Mouse (Mus musculus) heart, adult 2 months (tissue): ENCODE measurements at regions not wholly inside any gene's neighbourhood (a gene's known extent, or its start where the extent isn't known, plus 50 kb on each side); places are given as distances from the start of the nearest gene placed in this dataset.

Source experiments
- DNase-seq, 2 experiments: peaks; one replicate each; pipeline ENCODE4 v3.0.0; 2021
- H3K27ac ChIP-seq: fragments of 200-600 bp; 2 replicates; pipeline ENCODE4 v1.8.1; 2022
- H3K27me3 ChIP-seq: fragments of 200-500 bp; 2 replicates; pipeline ENCODE4 v1.6.1; 2012; ENCODE audit warnings: mild to moderate bottlenecking, low read length, inconsistent platforms, mixed read lengths; ENCODE audit not compliant: control insufficient read depth, insufficient read depth
- H3K36me3 ChIP-seq: fragments of 200-500 bp; 2 replicates; pipeline ENCODE4 v1.6.1; 2012; ENCODE audit warnings: low read length, inconsistent platforms; ENCODE audit not compliant: control insufficient read depth, insufficient read depth
- H3K4me1 ChIP-seq: fragments of 200-500 bp; 2 replicates; pipeline ENCODE4 v1.6.1; 2011; ENCODE audit warnings: low read length; ENCODE audit not compliant: control insufficient read depth, insufficient read depth
- H3K4me3 ChIP-seq: fragments of 200-600 bp; 2 replicates; pipeline ENCODE4 v1.8.1; 2022
- H3K79me2 ChIP-seq: fragments of 200-500 bp; replicated peaks from 2 replicates; pipeline ENCODE4 v1.6.1; 2012; ENCODE audit warnings: mild to moderate bottlenecking, inconsistent platforms, low read length, moderate library complexity, mixed read lengths; ENCODE audit not compliant: control insufficient read depth, insufficient read depth
- H3K9ac ChIP-seq: fragments of 200-500 bp; 2 replicates; pipeline ENCODE4 v1.6.1; 2012; ENCODE audit warnings: low read depth, mild to moderate bottlenecking, control low read depth, inconsistent platforms, low read length, mixed read lengths
- CTCF ChIP-seq: fragments of 200-600 bp; IDR thresholded peaks from 2 replicates; pipeline ENCODE4 v1.8.1; 2022; ENCODE audit warnings: antibody characterized with exemption, mild to moderate bottlenecking, moderate library complexity
- EP300 ChIP-seq: fragments of 200-500 bp; IDR thresholded peaks from 2 replicates; pipeline ENCODE4 v1.6.1; 2011; ENCODE audit warnings: low read depth, low read length, control low read depth; ENCODE audit not compliant: insufficient read depth
- POLR2A ChIP-seq: fragments of 200-500 bp; IDR thresholded peaks from 2 replicates; pipeline ENCODE4 v1.6.1; 2011; ENCODE audit warnings: mild to moderate bottlenecking, low read depth, low read length, control low read depth; ENCODE audit not compliant: insufficient read depth
- WGBS: fragments of 180-500 bp; shearing (Covaris S2); methylation state at CpG from one replicate; pipeline ENCODE4 v1.1.7; 2018; 5-methylcytosine and 5-hydroxymethylcytosine counted together
- intact Hi-C: fragments of 180-260 bp; cut with DNase I; formaldehyde crosslinking; loops from one replicate; pipeline ENCODE4 v1.15.1; 2025

DNA sequence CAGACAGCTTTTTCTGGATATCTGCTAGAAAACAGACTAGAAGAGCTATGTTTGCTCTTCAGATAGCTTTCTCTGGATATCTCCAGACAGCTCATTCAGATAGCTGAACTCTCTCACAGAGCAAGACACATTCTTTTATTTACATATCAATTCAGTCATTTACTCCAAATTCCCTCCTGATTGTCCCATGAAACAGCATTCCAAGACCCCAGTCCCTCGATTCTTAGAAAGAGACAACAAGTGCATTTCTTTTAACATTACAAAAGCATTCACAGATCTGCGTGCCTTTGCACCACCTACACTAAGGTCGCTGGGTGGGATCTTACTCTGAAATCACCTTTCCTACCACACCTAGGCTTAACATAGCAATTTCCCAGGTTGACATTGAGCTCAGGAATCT, 1039.5 kb upstream of the Ddx18 start:
- no peak overlapping the region for H3K27ac ChIP-seq
- intact Hi-C loops, result no loop called here

GRCm38 (mm10) chr1:122575954-122576353, 1008.2 kb upstream of the Ddx18 start:
- Histone ChIP-seq H3K27me3 (no peaks in the 10 kb centered on the region), H3K4me3 (no peak overlapping the region), H3K4me1 (no peaks in the 10 kb centered on the region), H3K9ac (no peak overlapping the region), H3K79me2 (no peaks in the 10 kb centered on the region), H3K27ac (no peak overlapping the region), H3K36me3 (no peaks in the 10 kb centered on the region)
- no peak for DNase-seq
- no peak for TF ChIP-seq EP300
- TF ChIP-seq CTCF, result no peak
- no peak for TF ChIP-seq POLR2A
- intact Hi-C loops, result no loop called here
- WGBS, result 44% methylated on average over 4 of the region's 4 CpGs

More for the DNA sequence above, 1039.5 kb upstream of the Ddx18 start:
- DNase-seq, result no peak
- Histone ChIP-seq H3K79me2 (no peaks in the 10 kb centered on the region), H3K4me1 (no peaks in the 10 kb centered on the region), H3K27me3 (no peaks in the 10 kb centered on the region), H3K9ac (no peak overlapping the region), H3K36me3 (no peaks in the 10 kb centered on the region), H3K4me3 (no peak overlapping the region)
- WGBS, result 66% methylated on average over 3 of the region's 3 CpGs
- no peak for TF ChIP-seq POLR2A
- no peak for TF ChIP-seq CTCF
- no peak for TF ChIP-seq EP300

DNA sequence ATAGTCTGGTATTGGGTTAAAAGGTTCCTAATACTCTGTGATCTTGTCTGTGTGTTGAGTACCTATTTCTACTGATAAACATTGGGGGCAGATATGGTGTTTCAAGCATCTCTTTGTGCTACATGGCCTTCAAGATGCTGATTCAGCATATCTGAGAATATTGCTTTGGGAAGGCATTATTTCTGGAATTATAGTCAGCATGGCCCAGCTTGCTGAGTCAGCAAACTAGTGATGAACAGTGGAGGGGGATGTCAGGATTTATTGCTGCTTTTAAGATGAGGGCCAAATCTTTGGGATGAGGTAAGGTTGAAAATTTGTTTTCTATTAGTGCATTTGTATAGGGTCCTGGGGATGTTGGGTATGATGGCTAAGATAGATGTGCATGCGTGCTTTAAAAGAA, 983.8 kb upstream of the Ddx18 start:
- H3K9ac ChIP-seq, result no peak overlapping the region
- no peaks in the 10 kb centered on the region for H3K4me1 ChIP-seq
- intact Hi-C loops, result no loop called here
- no peak for DNase-seq
- no peak overlapping the region for H3K4me3 ChIP-seq
- no peak for TF ChIP-seq POLR2A
- TF ChIP-seq CTCF, result no peak
- no peak for TF ChIP-seq EP300
- no peaks in the 10 kb centered on the region for H3K79me2 ChIP-seq
- 90% methylated on average over 1 of the region's 1 CpGs for WGBS
- no peak overlapping the region for H3K27ac ChIP-seq
- no peaks in the 10 kb centered on the region for H3K36me3 ChIP-seq
- no peaks in the 10 kb centered on the region for H3K27me3 ChIP-seq

- no peaks in the 10 kb centered on the region for H3K27me3 ChIP-seq
- no peaks in the 10 kb centered on the region for H3K79me2 ChIP-seq
- no peak overlapping the region for H3K27ac ChIP-seq
- no peaks in the 10 kb centered on the region for H3K4me1 ChIP-seq
- WGBS, result 44% methylated on average over 2 of the region's 2 CpGs
- DNase-seq, result no peak
- no peak overlapping the region for H3K9ac ChIP-seq
- no peak overlapping the region for H3K4me3 ChIP-seq
- no peak for TF ChIP-seq POLR2A
- no peak for TF ChIP-seq CTCF
- no peak for TF ChIP-seq EP300
- intact Hi-C loops, result no loop called here
- no peaks in the 10 kb centered on the region for H3K36me3 ChIP-seq
Observed at GRCm38 (mm10) chr1:122509580-122509979, 941.8 kb upstream of the Ddx18 start.

DNA sequence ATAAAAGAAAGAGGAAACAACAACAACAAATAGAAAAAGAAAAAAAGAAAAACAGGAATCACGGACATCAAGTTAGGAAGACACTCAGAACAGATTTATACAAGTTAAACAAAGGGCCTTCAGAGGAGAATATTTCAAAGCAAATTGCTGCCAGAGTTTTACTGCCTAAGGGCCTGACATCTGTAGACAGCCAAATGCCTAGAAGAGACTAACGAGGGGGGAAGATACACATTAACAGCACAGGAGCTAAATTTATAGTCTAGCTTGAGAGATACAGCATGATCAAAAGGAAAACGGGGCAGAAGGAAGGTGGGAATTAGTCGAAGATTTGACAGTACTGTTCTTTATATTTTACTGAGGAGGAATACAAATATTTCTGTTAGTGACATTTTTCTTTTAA, 933.9 kb upstream of the Ddx18 start:
- DNase-seq, result no peak
- Histone ChIP-seq H3K27me3 (no peaks in the 10 kb centered on the region), H3K36me3 (no peaks in the 10 kb centered on the region), H3K27ac (no peak overlapping the region), H3K4me3 (no peak overlapping the region), H3K4me1 (no peaks in the 10 kb centered on the region), H3K9ac (no peak overlapping the region), H3K79me2 (no peaks in the 10 kb centered on the region)
- intact Hi-C loops, result no loop called here
- 50% methylated on average over 4 of the region's 4 CpGs for WGBS
- no peak for TF ChIP-seq EP300
- TF ChIP-seq CTCF, result no peak

DNA sequence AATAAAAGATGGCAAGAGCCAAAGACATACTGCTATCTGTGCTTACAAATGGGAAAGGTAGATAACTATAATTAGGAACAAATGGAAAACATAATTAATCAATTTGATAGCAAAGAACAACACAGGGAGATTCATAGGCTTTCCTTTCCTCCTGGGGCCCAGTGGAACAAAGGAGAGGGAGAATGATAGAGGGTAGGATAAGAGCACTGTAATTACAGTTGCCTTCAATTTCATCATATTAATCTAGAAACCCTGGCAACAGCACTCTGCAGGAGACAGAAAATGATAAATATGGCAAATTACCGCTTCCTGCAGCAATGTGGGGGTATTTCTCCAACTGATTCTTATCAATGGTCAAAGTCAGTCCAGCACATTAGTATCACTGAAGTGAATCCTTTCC, 910.2 kb upstream of the Ddx18 start:
- intact Hi-C loops, result no loop called here
- H3K4me3 ChIP-seq, result no peak overlapping the region
- no peak overlapping the region for H3K9ac ChIP-seq
- WGBS, result 64% methylated on average over 1 of the region's 1 CpGs
- no peaks in the 10 kb centered on the region for H3K4me1 ChIP-seq
- H3K27me3 ChIP-seq, result no peaks in the 10 kb centered on the region
- H3K36me3 ChIP-seq, result no peaks in the 10 kb centered on the region
- TF ChIP-seq EP300 (no peak), POLR2A (no peak), CTCF (no peak)
- no peak overlapping the region for H3K27ac ChIP-seq
- H3K79me2 ChIP-seq, result no peaks in the 10 kb centered on the region
- no peak for DNase-seq

GRCm38 (mm10) chr1:122463931-122464330, 896.1 kb upstream of the Ddx18 start:
- WGBS, result 49% methylated on average over 3 of the region's 3 CpGs
- Histone ChIP-seq H3K27me3 (no peaks in the 10 kb centered on the region), H3K4me3 (no peak overlapping the region), H3K4me1 (no peaks in the 10 kb centered on the region), H3K79me2 (no peaks in the 10 kb centered on the region), H3K9ac (no peak overlapping the region), H3K36me3 (no peaks in the 10 kb centered on the region), H3K27ac (no peak overlapping the region)
- DNase-seq, result no peak
- no peak for TF ChIP-seq CTCF
- TF ChIP-seq POLR2A, result no peak
- TF ChIP-seq EP300, result no peak
- intact Hi-C loops, result no loop called here
